Mouse (Mus musculus) embryonic facial prominence, embryonic 14.5 days (tissue): ENCODE results near the gene Nfia. TPM values are rescaled to one million over a fixed set of nuclear protein-coding genes. Genes with fewer than 3 reads are reported as not detected.
A peak's percentile ranks its signal among the peaks of the same experiment; 100 is the strongest.

ENCODE experiments used
- ATAC-seq: fragments of 200-750 bp; cut with Nextera tagmentation; 2 replicates; pipeline ENCODE4 v1.8.0; 2017; ENCODE audit warnings: low read depth, moderate number of reproducible peaks, moderate TSS enrichment
- DNase-seq: peaks from one replicate; pipeline ENCODE4 v3.0.0-alpha.2; 2015; ENCODE audit warnings: low spot score
- H3K27ac ChIP-seq: fragments of 300-500 bp; sonication (generic); replicated peaks from 2 replicates; pipeline ENCODE4 v1.5.1; 2014; ENCODE audit warnings: low read depth, mild to moderate bottlenecking, low read length, moderate library complexity
- H3K27me3 ChIP-seq: fragments of 300-500 bp; sonication (generic); replicated peaks from 2 replicates; pipeline ENCODE4 v1.6.1; 2014; ENCODE audit warnings: low read length; ENCODE audit not compliant: control insufficient read depth, insufficient read depth
- H3K36me3 ChIP-seq: fragments of 300-500 bp; sonication (generic); 2 replicates; pipeline ENCODE4 v1.6.1; 2014; ENCODE audit warnings: low read length, mixed read lengths; ENCODE audit not compliant: control insufficient read depth, insufficient read depth
- H3K4me1 ChIP-seq: fragments of 300-500 bp; sonication (generic); 2 replicates; pipeline ENCODE4 v1.6.1; 2014; ENCODE audit warnings: antibody characterized with exemption, low read length; ENCODE audit not compliant: control insufficient read depth, insufficient read depth
- H3K4me2 ChIP-seq: fragments of 300-500 bp; sonication (generic); 2 replicates; pipeline ENCODE4 v1.6.1; 2014; ENCODE audit warnings: low read depth, mild to moderate bottlenecking, low read length, moderate library complexity, mixed read lengths
- H3K4me3 ChIP-seq: fragments of 300-500 bp; sonication (generic); 2 replicates; pipeline ENCODE4 v1.5.1; 2014; ENCODE audit warnings: low read depth, mild to moderate bottlenecking, low read length
- H3K9ac ChIP-seq: fragments of 300-500 bp; sonication (generic); 2 replicates; pipeline ENCODE4 v1.6.1; 2014; ENCODE audit warnings: low read depth, mild to moderate bottlenecking, low read length, moderate library complexity, mixed read lengths
- H3K9me3 ChIP-seq: fragments of 300-500 bp; sonication (generic); 2 replicates; pipeline ENCODE4 v1.6.1; 2016; ENCODE audit warnings: low read length; ENCODE audit not compliant: control insufficient read depth
- WGBS: fragments of 180-500 bp; shearing (Covaris S2); extraction: QIAGEN DNeasy Blood & Tissue Kit; methylation state at CpG from one replicate; pipeline ENCODE4 v1.1.7; 2014; 5-methylcytosine and 5-hydroxymethylcytosine counted together
- polyA plus RNA-seq: library from polyadenylated mRNA; unstranded; fragments of >200 nt; fragmentation: Nextera tagmentation; extraction: Ambion mirVana; gene quantifications from 2 replicates; pipeline ENCODE4 v1.2.1, GENCODE M21; 2014

Gene Nfia
- polyA plus RNA-seq, 1 experiment from 2014 or later, result 61.7 TPM

- ATAC-seq, result no peak
- 76% methylated on average over 2 of the region's 2 CpGs for WGBS
- DNase-seq, result no peak
Measured at GRCm38 (mm10) chr4:98095060-98095459, 322.5 kb downstream of the Nfia start.

GRCm38 (mm10) chr4:98097013-98097566, 324.6 kb downstream of the Nfia start:
- H3K4me2 ChIP-seq, result no peak overlapping the region
- H3K27ac ChIP-seq, result no peak overlapping the region
- no peak overlapping the region for H3K4me3 ChIP-seq
- no peaks in the 10 kb centered on the region for H3K9me3 ChIP-seq
- H3K4me1 ChIP-seq, result peaks cover 24% of the 10 kb centered on the region
- no peak for DNase-seq
- WGBS, result 90% methylated on average over 4 of the region's 4 CpGs
- no peak overlapping the region for H3K9ac ChIP-seq
- peaks cover 7% of the 10 kb centered on the region; the same call in 1 of the 2 replicates for H3K36me3 ChIP-seq
- H3K27me3 ChIP-seq, result no peaks in the 10 kb centered on the region
- no peak for ATAC-seq

More at GRCm38 (mm10) chr4:98095060-98095459, 322.5 kb downstream of the Nfia start:
- Histone ChIP-seq H3K36me3 (peaks cover 7% of the 10 kb centered on the region; the same call in 1 of the 2 replicates), H3K27ac (no peak overlapping the region), H3K4me1 (peaks cover 19% of the 10 kb centered on the region), H3K4me2 (no peak overlapping the region), H3K4me3 (no peak overlapping the region), H3K27me3 (no peaks in the 10 kb centered on the region), H3K9me3 (no peaks in the 10 kb centered on the region), H3K9ac (no peak overlapping the region)

GRCm38 (mm10) chr4:98098663-98099062, 326.1 kb downstream of the Nfia start:
- 43% methylated on average over 1 of the region's 1 CpGs for WGBS
- Histone ChIP-seq H3K4me3 (no peak overlapping the region), H3K4me2 (no peak overlapping the region), H3K27me3 (no peaks in the 10 kb centered on the region), H3K9ac (no peak overlapping the region), H3K36me3 (0 out of 2 replicates have a peak, but pooled peaks cover 3% of the 10 kb centered on the region), H3K9me3 (no peaks in the 10 kb centered on the region), H3K4me1 (peaks cover 28% of the 10 kb centered on the region), H3K27ac (no peak overlapping the region)
- ATAC-seq, result no peak
- DNase-seq, result no peak

- no peak overlapping the region for H3K9ac ChIP-seq
- DNase-seq, result no peak
- no peak overlapping the region for H3K27ac ChIP-seq
- peaks cover 36% of the 10 kb centered on the region for H3K4me1 ChIP-seq
- no peak for ATAC-seq
- no peaks in the 10 kb centered on the region for H3K27me3 ChIP-seq
- no peak overlapping the region for H3K4me2 ChIP-seq
- no peak overlapping the region for H3K4me3 ChIP-seq
- H3K9me3 ChIP-seq, result no peaks in the 10 kb centered on the region
- 0 out of 2 replicates have a peak, but pooled peaks cover 3% of the 10 kb centered on the region for H3K36me3 ChIP-seq
- 60% methylated on average over 5 of the region's 5 CpGs for WGBS
Measured at GRCm38 (mm10) chr4:98099433-98099832, 326.9 kb downstream of the Nfia start.

GRCm38 (mm10) chr4:98101153-98102096, 328.9 kb downstream of the Nfia start:
- WGBS, result 59% methylated on average over 10 of the region's 10 CpGs
- Histone ChIP-seq H3K9me3 (no peaks in the 10 kb centered on the region), H3K27ac (peak overlapping the region; percentile 10), H3K9ac (no peak overlapping the region; the same call in 1 of the 2 replicates), H3K4me1 (peaks cover 55% of the 10 kb centered on the region), H3K4me2 (no peak overlapping the region), H3K27me3 (no peaks in the 10 kb centered on the region), H3K36me3 (0 out of 2 replicates have a peak, but pooled peaks cover 3% of the 10 kb centered on the region), H3K4me3 (no peak overlapping the region)
- ATAC-seq (no peak; the same call in 1 of the 2 replicates), DNase-seq (no peak)

GRCm38 (mm10) chr4:98102625-98103336, 330.2 kb downstream of the Nfia start:
- H3K9ac ChIP-seq, result 0 out of 2 replicates have a peak overlapping the region, but pooled peaks have one; percentile 0
- WGBS, result 63% methylated on average over 24 of the region's 24 CpGs
- no peak overlapping the region for H3K4me3 ChIP-seq

GRCm38 (mm10) chr4:98103337-98103666, 330.8 kb downstream of the Nfia start:
- Histone ChIP-seq H3K36me3 (0 out of 2 replicates have a peak, but pooled peaks cover 3% of the 10 kb centered on the region), H3K4me1 (peaks cover 74% of the 10 kb centered on the region), H3K4me2 (no peak overlapping the region), H3K27me3 (no peaks in the 10 kb centered on the region), H3K27ac (peak overlapping the region; percentile 36), H3K9me3 (no peaks in the 10 kb centered on the region), H3K9ac (no peak overlapping the region; the same call in 1 of the 2 replicates), H3K4me3 (no peak overlapping the region)
- DNase-seq (peak; percentile 58), ATAC-seq (no peak)
- 18% methylated on average over 2 of the region's 2 CpGs for WGBS

More at GRCm38 (mm10) chr4:98102625-98103336, 330.2 kb downstream of the Nfia start:
- H3K4me1 ChIP-seq, result peaks cover 69% of the 10 kb centered on the region
- no peaks in the 10 kb centered on the region for H3K9me3 ChIP-seq
- H3K27me3 ChIP-seq, result no peaks in the 10 kb centered on the region
- DNase-seq, result no peak
- H3K4me2 ChIP-seq, result no peak overlapping the region
- H3K36me3 ChIP-seq, result 0 out of 2 replicates have a peak, but pooled peaks cover 3% of the 10 kb centered on the region
- peak overlapping the region; percentile 36 for H3K27ac ChIP-seq
- ATAC-seq, result no peak

- H3K9me3 ChIP-seq, result no peaks in the 10 kb centered on the region
- DNase-seq (peak; percentile 69), ATAC-seq (no peak)
- no peaks in the 10 kb centered on the region for H3K36me3 ChIP-seq
- H3K4me3 ChIP-seq, result no peak overlapping the region
- H3K4me2 ChIP-seq, result no peak overlapping the region
- no peaks in the 10 kb centered on the region for H3K27me3 ChIP-seq
- H3K27ac ChIP-seq, result peak overlapping the region; percentile 36
- peaks cover 77% of the 10 kb centered on the region for H3K4me1 ChIP-seq
- 79% methylated on average over 8 of the region's 8 CpGs for WGBS
- no peak overlapping the region for H3K9ac ChIP-seq
Measured at GRCm38 (mm10) chr4:98104161-98104560, 331.6 kb downstream of the Nfia start.
